Mouse (Mus musculus) E14TG2a.4 (cell line): ENCODE measurements around the gene P2ry2.

Source experiments
- CTCF ChIP-seq: conservative IDR thresholded peaks from 2 replicates; pipeline ENCODE4 v1.5.1; 2014; ENCODE audit warnings: low read length
- POU5F1 ChIP-seq: IDR thresholded peaks from 2 replicates; pipeline ENCODE4 v1.6.1; 2014; ENCODE audit warnings: low read length, borderline replicate concordance

GRCm38 (mm10) chr7:101060476-101060875 lies 47.8 kb upstream of the P2ry2 start:
- no peak for TF ChIP-seq POU5F1
- no peak for TF ChIP-seq CTCF
